Mouse (Mus musculus): ENCODE data around the gene Rnf6. TPM values are rescaled to one million over a fixed set of nuclear protein-coding genes. Genes with fewer than 3 reads are reported as not detected.
"Not testable (repeated sequence)": the region's sequence is repeated elsewhere in the genome, so short reads cannot be mapped to it uniquely, and the experiment has no call there.

Gene Rnf6
- polyA plus RNA-seq, 1 experiment from 2014 or later, result 25.9 TPM

GRCm38 (mm10) chr5:146187441-146187840, 33.9 kb downstream of the Rnf6 start:
- peaks cover 29% of the 10 kb centered on the region; the same call in 1 of the 2 replicates for H3K9me3 ChIP-seq
- H3K4me3 ChIP-seq; H3K27ac ChIP-seq; H3K27me3 ChIP-seq (ENCODE audit: poor library complexity, severe bottlenecking); H3K4me1 ChIP-seq; DNase-seq (ENCODE audit: extremely low spot score, low spot score); H3K36me3 ChIP-seq (replicated peaks): not testable (repeated sequence)
- WGBS, result 42% methylated on average over 5 of the region's 5 CpGs

DNA sequence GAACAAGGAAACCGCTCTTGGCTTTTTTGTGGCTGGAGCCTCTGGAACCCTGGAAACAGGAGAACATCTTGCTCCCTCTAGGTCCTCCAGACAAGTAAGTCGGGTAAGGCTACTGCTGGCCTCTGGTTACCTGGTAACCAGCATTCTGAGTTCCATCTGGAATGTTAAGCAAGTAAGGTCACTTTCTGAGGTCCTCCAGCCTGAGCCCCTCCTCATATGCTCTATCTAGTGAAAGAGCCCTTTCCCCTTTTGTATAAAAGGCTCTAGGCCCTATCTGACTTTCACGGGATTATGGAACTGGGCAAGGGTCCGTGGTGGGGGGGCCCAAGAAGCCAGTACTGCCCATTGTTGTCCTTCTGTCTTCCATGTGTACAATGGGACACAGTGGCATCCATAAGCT, 36.2 kb downstream of the Rnf6 start, which contains the start of gene 1700001J03Rik:
Gene 1700001J03Rik, minus strand, starts transcription at position 101 of the 400 bp plus-strand sequence.
- not testable (repeated sequence) for DNase-seq (ENCODE audit: extremely low spot score, low spot score)
- WGBS, result 80% methylated on average over 4 of the region's 4 CpGs

GRCm38 (mm10) chr5:146172744-146173143, 48.6 kb downstream of the Rnf6 start:
- not testable (repeated sequence) for DNase-seq (ENCODE audit: extremely low spot score, low spot score); H3K4me3 ChIP-seq; H3K4me1 ChIP-seq; H3K27me3 ChIP-seq (ENCODE audit: poor library complexity, severe bottlenecking); H3K36me3 ChIP-seq (replicated peaks); H3K27ac ChIP-seq
- 67% methylated on average over 4 of the region's 4 CpGs for WGBS
- peaks cover 42% of the 10 kb centered on the region for H3K9me3 ChIP-seq

More for the DNA sequence above, 36.2 kb downstream of the Rnf6 start, which contains the start of gene 1700001J03Rik:
- not testable (repeated sequence) for H3K27ac ChIP-seq; H3K4me3 ChIP-seq; H3K27me3 ChIP-seq (ENCODE audit: poor library complexity, severe bottlenecking); H3K36me3 ChIP-seq (replicated peaks); H3K4me1 ChIP-seq
- peaks cover 42% of the 10 kb centered on the region; the same call in 1 of the 2 replicates for H3K9me3 ChIP-seq

- H3K4me1 ChIP-seq; H3K27ac ChIP-seq; H3K36me3 ChIP-seq (replicated peaks); DNase-seq (ENCODE audit: extremely low spot score, low spot score); H3K27me3 ChIP-seq (ENCODE audit: poor library complexity, severe bottlenecking); H3K4me3 ChIP-seq: not testable (repeated sequence)
- WGBS, result 80% methylated on average over 2 of the region's 2 CpGs
- H3K9me3 ChIP-seq, result peaks cover 42% of the 10 kb centered on the region
Measured at GRCm38 (mm10) chr5:146170621-146171020, 50.7 kb downstream of the Rnf6 start, which contains the start of gene Gm6309. Gm6309 (minus strand) TSS chr5:146170721.

- H3K27ac ChIP-seq; H3K4me3 ChIP-seq; H3K4me1 ChIP-seq; H3K27me3 ChIP-seq (ENCODE audit: poor library complexity, severe bottlenecking); H3K36me3 ChIP-seq (replicated peaks); DNase-seq (ENCODE audit: extremely low spot score, low spot score): not testable (repeated sequence)
- H3K9me3 ChIP-seq, result peaks cover 23% of the 10 kb centered on the region
- 90% methylated on average over 3 of the region's 3 CpGs for WGBS
Measured at GRCm38 (mm10) chr5:146160439-146160838, 60.9 kb downstream of the Rnf6 start, which contains the start of gene Gm5565. Gm5565 (minus strand) TSS chr5:146160539.

Other genes with a start within 250 kb of the Rnf6 start
- gene Cyp3a25, start 211.9 kb downstream of the Rnf6 start, polyA plus RNA-seq (2016; fragmentation: Nextera tagmentation; extraction: Ambion mirVana), result not detected in 2 replicates
- gene Cyp3a59, start 142.3 kb downstream of the Rnf6 start, polyA plus RNA-seq (2016; fragmentation: Nextera tagmentation; extraction: Ambion mirVana), result not detected in 2 replicates
- not detected in 2 replicates for gene Gm5565, start 61.0 kb downstream of the Rnf6 start, polyA plus RNA-seq (2016; fragmentation: Nextera tagmentation; extraction: Ambion mirVana)
- not detected in 2 replicates for gene Gm6309, start 50.8 kb downstream of the Rnf6 start, polyA plus RNA-seq (2016; fragmentation: Nextera tagmentation; extraction: Ambion mirVana)
- gene 1700001J03Rik, start 36.3 kb downstream of the Rnf6 start, polyA plus RNA-seq (2016; fragmentation: Nextera tagmentation; extraction: Ambion mirVana), result not detected in 2 replicates
- 21.8 and 22.6 TPM in 2 replicates for gene Cdk8, start 9.7 kb upstream of the Rnf6 start, polyA plus RNA-seq (2016; fragmentation: Nextera tagmentation; extraction: Ambion mirVana)
- 7.2 and 7.3 TPM in 2 replicates for gene Wasf3, start 163.4 kb upstream of the Rnf6 start, polyA plus RNA-seq (2016; fragmentation: Nextera tagmentation; extraction: Ambion mirVana)

All from forebrain, embryonic 10.5 days (tissue).